14 mouse cellular contexts compared by ENCODE assay signal in genomic region chr5:75906102-75906501, GRCm38 (mm10).
DNase-seq lines count a peak whose midpoint lies in the region; ATAC-seq lines count a peak whose summit lies in the region.
"Had no signal": no experiment of that assay in that cellular context is flagged by ENCODE, and none has a peak within 500 bp of the region (broad histone marks: within the 10 kb centered on the region; RNA-seq: fewer than 3 reads in every experiment).

No protein-coding gene starts in this region.

- ATAC-seq in granulocyte monocyte progenitor cell, adult 5-6 weeks (replicated peaks; ENCODE audit: poor library complexity, severe bottlenecking), result no peak
- ATAC-seq: CD4-positive, CD25-positive, alpha-beta regulatory T cell, adult 4 months; liver, embryonic 12.5 days; midbrain, embryonic 15.5 days had no signal

- peak; percentile 44 for DNase-seq in adrenal gland, adult 2 months
- no peak for DNase-seq in adrenal gland, adult 18-20 months (ENCODE audit: low spot score in 2 of 2)
- DNase-seq in heart, adult 9 months (ENCODE audit: low spot score in 2 of 2), result peak; percentile 51 to 53
- no peak for DNase-seq in heart, postnatal 10 days
- peak; percentile 26 for DNase-seq in lung, postnatal 14 days
- DNase-seq in lung, postnatal 25 days (ENCODE audit: low spot score), result no peak
- peak; percentile 43 to 77 for DNase-seq in kidney, postnatal 36 days
- DNase-seq: cerebellum, adult 8-10 months; layer of hippocampus, adult 9-11 months; thymus, postnatal 14 days had no signal

- intact Hi-C loops in heart, postnatal 10 days (cut with DNase I), result no loop called here

Comparison
In these comparisons a context has a peak if more than half of its experiments do, and no peak if none do; other contexts are left out.
1. DNase-seq: peak in adrenal gland, adult 2 months (single experiment), heart, adult 9 months (2 of 2), lung, postnatal 14 days (single experiment) and kidney, postnatal 36 days (2 of 2); none in adrenal gland, adult 18-20 months (0 of 2), heart, postnatal 10 days (0 of 2) and lung, postnatal 25 days (single experiment).